Mouse (Mus musculus) G1E (cell line): ENCODE data around the gene Runx1. TPM values are rescaled to one million over a fixed set of nuclear protein-coding genes. Genes with fewer than 3 reads are reported as not detected.

Source experiments
- ATAC-seq: 2 replicates; pipeline ENCODE4 v1.8.0; 2016; ENCODE audit warnings: mild to moderate bottlenecking; ENCODE audit not compliant: insufficient number of reproducible peaks, poor library complexity, low FRiP score, severe bottlenecking; ENCODE audit errors: extremely low read depth
- DNase-seq: peaks from one replicate; pipeline ENCODE4 v3.0.0; 2012; ENCODE audit warnings: low spot score
- H3K27me3 ChIP-seq: 2 replicates; pipeline ENCODE4 v1.6.1; 2012; ENCODE audit warnings: mild to moderate bottlenecking, low read length, inconsistent platforms; ENCODE audit not compliant: insufficient read depth
- H3K36me3 ChIP-seq: replicated peaks from 2 replicates; pipeline ENCODE3; 2012; ENCODE audit warnings: mild to moderate bottlenecking, inconsistent platforms
- H3K4me1 ChIP-seq: 2 replicates; pipeline ENCODE4 v1.6.1; 2012; ENCODE audit warnings: low read depth, low read length, inconsistent platforms, mixed read lengths; ENCODE audit not compliant: insufficient read depth
- H3K4me3 ChIP-seq: 2 replicates; pipeline ENCODE4 v1.5.1; 2012; ENCODE audit warnings: low read depth, mild to moderate bottlenecking, inconsistent platforms, low read length, moderate library complexity, mixed read lengths
- H3K9me3 ChIP-seq: replicated peaks from 2 replicates; pipeline ENCODE4 v1.6.1; 2012; ENCODE audit warnings: inconsistent platforms
- CTCF ChIP-seq: IDR thresholded peaks from 2 replicates; pipeline ENCODE4 v1.5.1; 2012; ENCODE audit warnings: low read depth, low read length, inconsistent platforms, mixed read lengths
- GATA1 ChIP-seq: IDR thresholded peaks from 2 replicates; pipeline ENCODE4 v1.6.1; 2012; ENCODE audit warnings: borderline replicate concordance, low read length, inconsistent platforms, mixed read lengths
- GATA2 ChIP-seq: IDR thresholded peaks from 2 replicates; pipeline ENCODE4 v1.6.1; 2012; ENCODE audit warnings: low read depth, low read length, inconsistent platforms, borderline replicate concordance
- POLR2AphosphoS5 ChIP-seq: IDR thresholded peaks from 2 replicates; pipeline ENCODE4 v1.6.1; 2012; ENCODE audit warnings: low read depth, low read length, inconsistent platforms; ENCODE audit not compliant: insufficient replicate concordance
- TAL1 ChIP-seq: conservative IDR thresholded peaks from 2 replicates; pipeline ENCODE4 v1.6.1; 2012; ENCODE audit warnings: low read depth, low read length, inconsistent platforms, mixed read lengths
- polyA plus RNA-seq: library from polyadenylated mRNA; stranded (reverse); fragments of >175 nt; gene quantifications from 2 replicates; pipeline ENCODE4 v1.2.3, GENCODE M21; 2012
- total RNA-seq, 2 experiments: library from RNA; stranded (forward) in 1 of 2; stranded (reverse) in 1 of 2; fragments of 200-1000 nt in 1 of 2; fragments of >200 nt in 1 of 2; fragmentation: Nextera tagmentation in 1 of 2; gene quantifications; 2 replicates each; pipeline ENCODE4 v1.2.3; 2014 to 2017

The Runx1 gene
- total and polyA plus RNA-seq, 3 experiments, result 36.1 to 213 (median 158) TPM

- ATAC-seq (peak; percentile 48; the same call in 1 of the 2 replicates), DNase-seq (no peak)
- Histone ChIP-seq H3K36me3 (peaks cover 80% of the 10 kb centered on the region), H3K4me3 (no peak overlapping the region), H3K27me3 (no peaks in the 10 kb centered on the region), H3K4me1 (peaks cover 52% of the 10 kb centered on the region), H3K9me3 (no peaks in the 10 kb centered on the region)
- TF ChIP-seq GATA1 (no peak), POLR2AphosphoS5 (no peak), TAL1 (no peak), CTCF (no peak), GATA2 (no peak)
Observed at GRCm38 (mm10) chr16:92690759-92691158, 135.2 kb downstream of the Runx1 start.

- TF ChIP-seq GATA1 (no peak), POLR2AphosphoS5 (peak; percentile 74; the same call in 1 of the 2 replicates)
- Histone ChIP-seq H3K9me3 (no peaks in the 10 kb centered on the region), H3K27me3 (no peaks in the 10 kb centered on the region), H3K4me3 (no peak overlapping the region), H3K4me1 (peaks cover 53% of the 10 kb centered on the region), H3K36me3 (peaks cover 90% of the 10 kb centered on the region)
- no peak for ATAC-seq
- DNase-seq, result no peak
Observed at GRCm38 (mm10) chr16:92688941-92689340, 137.0 kb downstream of the Runx1 start.

GRCm38 (mm10) chr16:92686978-92687377, 139.0 kb downstream of the Runx1 start:
- TF ChIP-seq POLR2AphosphoS5 (no peak), CTCF (no peak), GATA1 (no peak), TAL1 (no peak), GATA2 (no peak)
- Histone ChIP-seq H3K9me3 (no peaks in the 10 kb centered on the region), H3K27me3 (no peaks in the 10 kb centered on the region), H3K4me1 (peaks cover 45% of the 10 kb centered on the region), H3K36me3 (peaks cover 95% of the 10 kb centered on the region), H3K4me3 (no peak overlapping the region)
- no peak for ATAC-seq
- DNase-seq, result no peak

GRCm38 (mm10) chr16:92685766-92686315, 140.1 kb downstream of the Runx1 start:
- Histone ChIP-seq H3K9me3 (no peaks in the 10 kb centered on the region), H3K27me3 (no peaks in the 10 kb centered on the region), H3K4me1 (peaks cover 35% of the 10 kb centered on the region), H3K36me3 (peaks cover 97% of the 10 kb centered on the region), H3K4me3 (no peak overlapping the region)
- TF ChIP-seq TAL1, result no peak
- no peak for TF ChIP-seq GATA2
- TF ChIP-seq CTCF, result no peak
- TF ChIP-seq GATA1, result no peak
- TF ChIP-seq POLR2AphosphoS5, result no peak
- DNase-seq, result no peak
- ATAC-seq, result no peak

- peaks cover 97% of the 10 kb centered on the region for H3K36me3 ChIP-seq
- no peak for DNase-seq
- H3K4me1 ChIP-seq, result peaks cover 28% of the 10 kb centered on the region
- no peaks in the 10 kb centered on the region for H3K9me3 ChIP-seq
- H3K27me3 ChIP-seq, result no peaks in the 10 kb centered on the region
- no peak overlapping the region for H3K4me3 ChIP-seq
- no peak for ATAC-seq
- TF ChIP-seq GATA2 (no peak), CTCF (no peak), GATA1 (no peak), TAL1 (no peak), POLR2AphosphoS5 (no peak)
Observed at GRCm38 (mm10) chr16:92684423-92685211, 141.3 kb downstream of the Runx1 start.

GRCm38 (mm10) chr16:92676630-92677029, 149.3 kb downstream of the Runx1 start:
- Histone ChIP-seq H3K27me3 (no peaks in the 10 kb centered on the region), H3K9me3 (no peaks in the 10 kb centered on the region), H3K4me1 (peaks cover 39% of the 10 kb centered on the region), H3K4me3 (no peak overlapping the region), H3K36me3 (peaks cover 100% of the 10 kb centered on the region)
- DNase-seq (no peak), ATAC-seq (no peak)
- TF ChIP-seq GATA2 (no peak), CTCF (no peak), GATA1 (no peak), POLR2AphosphoS5 (no peak), TAL1 (no peak)
